Mouse (Mus musculus) embryonic facial prominence, embryonic 15.5 days (tissue): ENCODE data around the gene Rab23. TPM values are rescaled to one million over a fixed set of nuclear protein-coding genes. Genes with fewer than 3 reads are reported as not detected.

Experiments used
- ATAC-seq: fragments of 200-750 bp; cut with Nextera tagmentation; 2 replicates; pipeline ENCODE4 v1.8.0; 2017; ENCODE audit warnings: low read depth, moderate TSS enrichment; ENCODE audit not compliant: insufficient number of reproducible peaks, low FRiP score, low TSS enrichment
- H3K27ac ChIP-seq: fragments of 300-500 bp; sonication (generic); replicated peaks from 2 replicates; pipeline ENCODE4 v1.5.1; 2015; ENCODE audit warnings: mild to moderate bottlenecking, inconsistent platforms
- H3K27me3 ChIP-seq: fragments of 300-500 bp; sonication (generic); 2 replicates; pipeline ENCODE4 v1.6.1; 2015; ENCODE audit warnings: inconsistent platforms
- H3K36me3 ChIP-seq: fragments of 300-500 bp; sonication (generic); 2 replicates; pipeline ENCODE4 v1.6.1; 2015; ENCODE audit warnings: mild to moderate bottlenecking, inconsistent platforms
- H3K4me1 ChIP-seq: fragments of 300-500 bp; sonication (generic); 2 replicates; pipeline ENCODE4 v1.6.1; 2015; ENCODE audit warnings: inconsistent platforms
- H3K4me2 ChIP-seq: fragments of 300-500 bp; sonication (generic); replicated peaks from 2 replicates; pipeline ENCODE4 v1.6.1; 2015; ENCODE audit warnings: mild to moderate bottlenecking, inconsistent platforms
- H3K4me3 ChIP-seq: fragments of 300-500 bp; sonication (generic); replicated peaks from 2 replicates; pipeline ENCODE4 v1.5.1; 2015; ENCODE audit warnings: mild to moderate bottlenecking, inconsistent platforms
- H3K9ac ChIP-seq: fragments of 300-500 bp; sonication (generic); 2 replicates; pipeline ENCODE4 v1.6.1; 2015; ENCODE audit warnings: inconsistent platforms
- H3K9me3 ChIP-seq: fragments of 300-500 bp; sonication (generic); replicated peaks from 2 replicates; pipeline ENCODE4 v1.6.1; 2016; ENCODE audit warnings: inconsistent platforms
- WGBS: fragments of 180-500 bp; shearing (Covaris S2); methylation state at CpG from one replicate; pipeline ENCODE4 v1.1.7; 2015; 5-methylcytosine and 5-hydroxymethylcytosine counted together
- polyA plus RNA-seq: library from polyadenylated mRNA; unstranded; fragments of >200 nt; fragmentation: Nextera tagmentation; extraction: Ambion mirVana; gene quantifications from 2 replicates; pipeline ENCODE4 v1.2.1, GENCODE M21; 2015

Rab23 gene
- polyA plus RNA-seq, result 28.1 and 28.2 TPM in 2 replicates

GRCm38 (mm10) chr1:33719733-33720225 is at the start of gene Rab23:
Gene Rab23 (plus strand): TSS chr1:33719887.
- peak; percentile 93 for ATAC-seq
- under 1% methylated on average over 54 of the region's 54 CpGs for WGBS
- Histone ChIP-seq H3K9ac (peak within 1 kb of the TSS; percentile 88), H3K4me1 (peaks cover 7% of the 10 kb centered on the region), H3K4me3 (peak within 1 kb of the TSS; percentile 87), H3K9me3 (no peaks in the 10 kb centered on the region), H3K36me3 (peaks cover 21% of the 10 kb centered on the region), H3K27me3 (no peaks in the 10 kb centered on the region), H3K4me2 (peak within 1 kb of the TSS; percentile 63), H3K27ac (peak within 1 kb of the TSS; percentile 95)

GRCm38 (mm10) chr1:33670164-33670616 is 49.5 kb upstream of the Rab23 start:
- ATAC-seq, result peak; percentile 60

GRCm38 (mm10) chr1:33671441-33671840 is 48.2 kb upstream of the Rab23 start:
- H3K4me1 ChIP-seq, result peaks cover 7% of the 10 kb centered on the region

More at GRCm38 (mm10) chr1:33670164-33670616, 49.5 kb upstream of the Rab23 start:
- H3K9ac ChIP-seq, result peak overlapping the region; percentile 64
- H3K9me3 ChIP-seq, result no peaks in the 10 kb centered on the region
- peak overlapping the region; percentile 83 for H3K27ac ChIP-seq
- H3K4me3 ChIP-seq, result peak overlapping the region; percentile 76
- H3K4me2 ChIP-seq, result peak overlapping the region; percentile 90
- peaks cover 21% of the 10 kb centered on the region; the same call in 1 of the 2 replicates for H3K36me3 ChIP-seq
- H3K27me3 ChIP-seq, result no peaks in the 10 kb centered on the region
- WGBS, result under 1% methylated on average over 37 of the region's 37 CpGs
- H3K4me1 ChIP-seq, result peaks cover 7% of the 10 kb centered on the region

GRCm38 (mm10) chr1:33672083-33672482 is 47.6 kb upstream of the Rab23 start:
- 69% methylated on average over 3 of the region's 3 CpGs for WGBS
- H3K4me2 ChIP-seq, result no peak overlapping the region
- ATAC-seq, result no peak
- H3K9ac ChIP-seq, result no peak overlapping the region
- no peak overlapping the region for H3K27ac ChIP-seq
- no peak overlapping the region for H3K4me3 ChIP-seq
- peaks cover 7% of the 10 kb centered on the region for H3K4me1 ChIP-seq
- no peaks in the 10 kb centered on the region for H3K27me3 ChIP-seq
- H3K36me3 ChIP-seq, result 0 out of 2 replicates have a peak, but pooled peaks cover 6% of the 10 kb centered on the region
- H3K9me3 ChIP-seq, result no peaks in the 10 kb centered on the region

More at GRCm38 (mm10) chr1:33671441-33671840, 48.2 kb upstream of the Rab23 start:
- Histone ChIP-seq H3K27ac (no peak overlapping the region), H3K9me3 (no peaks in the 10 kb centered on the region), H3K27me3 (no peaks in the 10 kb centered on the region), H3K36me3 (peaks cover 10% of the 10 kb centered on the region; the same call in 1 of the 2 replicates), H3K9ac (no peak overlapping the region), H3K4me2 (no peak overlapping the region), H3K4me3 (no peak overlapping the region)
- no peak for ATAC-seq
- WGBS, result 55% methylated on average over 5 of the region's 5 CpGs

GRCm38 (mm10) chr1:33672514-33672913 is 47.2 kb upstream of the Rab23 start:
- Histone ChIP-seq H3K4me1 (peaks cover 7% of the 10 kb centered on the region), H3K4me2 (no peak overlapping the region), H3K9me3 (no peaks in the 10 kb centered on the region), H3K9ac (no peak overlapping the region), H3K27ac (no peak overlapping the region), H3K36me3 (0 out of 2 replicates have a peak, but pooled peaks cover 5% of the 10 kb centered on the region), H3K27me3 (no peaks in the 10 kb centered on the region), H3K4me3 (no peak overlapping the region)
- no peak for ATAC-seq
- WGBS, result 23% methylated on average over 3 of the region's 3 CpGs

GRCm38 (mm10) chr1:33673158-33673960 is 46.3 kb upstream of the Rab23 start:
- H3K27ac ChIP-seq, result no peak overlapping the region
- no peak overlapping the region for H3K9ac ChIP-seq
- no peaks in the 10 kb centered on the region for H3K27me3 ChIP-seq
- no peak overlapping the region for H3K4me3 ChIP-seq
- no peak for ATAC-seq
- no peak overlapping the region for H3K4me2 ChIP-seq
- H3K36me3 ChIP-seq, result no peaks in the 10 kb centered on the region
- H3K9me3 ChIP-seq, result no peaks in the 10 kb centered on the region
- peaks cover 7% of the 10 kb centered on the region for H3K4me1 ChIP-seq
- 54% methylated on average over 17 of the region's 17 CpGs for WGBS

GRCm38 (mm10) chr1:33680435-33680834 is 39.3 kb upstream of the Rab23 start:
- Histone ChIP-seq H3K4me1 (no peaks in the 10 kb centered on the region), H3K9ac (no peak overlapping the region), H3K4me3 (no peak overlapping the region), H3K27me3 (no peaks in the 10 kb centered on the region), H3K27ac (no peak overlapping the region), H3K9me3 (no peaks in the 10 kb centered on the region), H3K36me3 (no peaks in the 10 kb centered on the region), H3K4me2 (no peak overlapping the region)
- 47% methylated on average over 3 of the region's 4 CpGs for WGBS
- ATAC-seq, result no peak

GRCm38 (mm10) chr1:33680890-33681289 is 38.8 kb upstream of the Rab23 start:
- Histone ChIP-seq H3K4me3 (no peak overlapping the region), H3K36me3 (no peaks in the 10 kb centered on the region), H3K27me3 (no peaks in the 10 kb centered on the region), H3K4me2 (no peak overlapping the region), H3K9ac (no peak overlapping the region), H3K9me3 (no peaks in the 10 kb centered on the region), H3K27ac (no peak overlapping the region), H3K4me1 (no peaks in the 10 kb centered on the region)
- no peak for ATAC-seq
- WGBS, result 88% methylated on average over 7 of the region's 7 CpGs

GRCm38 (mm10) chr1:33684459-33684858 is 35.2 kb upstream of the Rab23 start:
- H3K27me3 ChIP-seq, result no peaks in the 10 kb centered on the region
- no peaks in the 10 kb centered on the region for H3K36me3 ChIP-seq
- no peaks in the 10 kb centered on the region for H3K4me1 ChIP-seq
- H3K4me3 ChIP-seq, result no peak overlapping the region
- H3K4me2 ChIP-seq, result no peak overlapping the region
- no peak for ATAC-seq
- H3K9ac ChIP-seq, result no peak overlapping the region
- 65% methylated on average over 8 of the region's 8 CpGs for WGBS
- H3K27ac ChIP-seq, result no peak overlapping the region
- no peaks in the 10 kb centered on the region for H3K9me3 ChIP-seq

GRCm38 (mm10) chr1:33688810-33689209 is 30.9 kb upstream of the Rab23 start:
- no peaks in the 10 kb centered on the region for H3K9me3 ChIP-seq
- 22% methylated on average over 2 of the region's 2 CpGs for WGBS
- no peak for ATAC-seq

GRCm38 (mm10) chr1:33689446-33690086 is 30.1 kb upstream of the Rab23 start:
- no peak overlapping the region for H3K4me2 ChIP-seq
- H3K27me3 ChIP-seq, result no peaks in the 10 kb centered on the region
- H3K9ac ChIP-seq, result no peak overlapping the region
- no peak overlapping the region for H3K27ac ChIP-seq
- H3K4me3 ChIP-seq, result no peak overlapping the region
- H3K4me1 ChIP-seq, result no peaks in the 10 kb centered on the region
- H3K36me3 ChIP-seq, result no peaks in the 10 kb centered on the region
- ATAC-seq, result no peak
- 66% methylated on average over 8 of the region's 8 CpGs for WGBS
- H3K9me3 ChIP-seq, result no peaks in the 10 kb centered on the region

More at GRCm38 (mm10) chr1:33688810-33689209, 30.9 kb upstream of the Rab23 start:
- Histone ChIP-seq H3K27ac (no peak overlapping the region), H3K4me2 (no peak overlapping the region), H3K36me3 (no peaks in the 10 kb centered on the region), H3K4me3 (no peak overlapping the region), H3K9ac (no peak overlapping the region), H3K27me3 (no peaks in the 10 kb centered on the region), H3K4me1 (no peaks in the 10 kb centered on the region)
